Comparison of ENCODE assay signal across 13 mouse cellular contexts in the genomic region with DNA sequence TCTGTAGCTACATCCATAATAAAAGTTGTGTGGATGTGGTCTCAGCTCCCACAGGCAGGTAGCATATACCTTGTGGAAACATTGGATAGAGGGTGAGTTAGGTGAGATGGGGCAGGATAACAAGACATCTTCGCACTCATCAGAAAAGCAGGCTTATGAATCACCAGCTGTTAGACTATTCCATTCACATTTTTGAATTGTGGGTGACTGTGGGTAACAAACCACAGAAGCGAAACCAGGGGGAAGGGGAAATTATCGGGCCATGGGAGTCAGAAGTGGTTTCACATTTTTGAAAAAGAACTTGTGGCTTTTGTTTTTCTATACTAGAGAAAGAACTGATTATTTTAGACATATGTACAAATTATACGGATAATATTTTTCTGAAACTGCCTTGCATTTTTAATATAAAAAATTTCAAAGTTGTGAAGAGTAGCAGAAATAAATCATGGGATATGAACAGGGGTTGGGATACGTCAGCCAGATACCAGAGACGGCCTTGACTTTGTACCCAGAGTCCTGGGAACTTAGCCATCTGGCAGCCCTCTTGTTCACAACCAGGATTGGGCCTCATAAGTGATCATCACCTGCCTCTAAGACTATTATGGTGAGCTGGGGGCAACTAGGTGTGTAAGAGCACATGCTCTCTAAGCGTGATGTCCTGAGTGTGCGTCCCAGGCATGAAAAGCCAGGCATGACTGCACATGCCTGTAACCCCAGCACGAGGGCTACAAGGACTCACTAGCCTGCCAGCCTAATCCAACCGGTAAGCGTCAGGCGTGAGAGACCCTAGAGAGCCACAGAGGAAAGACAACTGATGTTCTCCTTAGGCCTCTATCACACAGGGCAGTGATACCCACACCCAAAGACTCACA. TPM values are rescaled to one million over a fixed set of nuclear protein-coding genes. Genes with fewer than 3 reads are reported as not detected.
A peak's percentile ranks its signal among the peaks of the same experiment; 100 is the strongest.
DNase-seq lines count a peak whose midpoint lies in the region; TF ChIP-seq lines count a peak whose summit lies in the region.
"Had no signal": no experiment of that assay in that cellular context is flagged by ENCODE, and none has a peak within 500 bp of the region (broad histone marks: within the 10 kb centered on the region; RNA-seq: fewer than 3 reads in every experiment).

No protein-coding gene starts in this region.

- no peaks in the 10 kb centered on the region for H3K36me3 ChIP-seq in small intestine, adult 2 months (ENCODE audit: control insufficient read depth, insufficient read depth, low read length)
- no peaks in the 10 kb centered on the region for H3K36me3 ChIP-seq in heart, embryonic 10.5 days
- H3K36me3 ChIP-seq: heart, embryonic 15.5 days; hindbrain, embryonic 13.5 days; limb, embryonic 15.5 days had no signal

- DNase-seq in kidney, adult 9 months = peak; percentile 87
- no peak for DNase-seq in kidney, postnatal 10 days
- peak; percentile 90 for DNase-seq in adrenal gland, adult 2 months
- peak; percentile 87 to 88 for DNase-seq in adrenal gland, postnatal 36 days
- DNase-seq in cerebellum, adult 8-10 months = no peak
- no peak for DNase-seq in heart, embryonic 10.5 days (ENCODE audit: low spot score)
- DNase-seq: thymus, postnatal 25 days had no signal

- H3K4me3 ChIP-seq in small intestine, adult 2 months (ENCODE audit: low read depth, low read length) = no peak overlapping the region
- no peak overlapping the region for H3K4me3 ChIP-seq in heart, embryonic 10.5 days
- H3K4me3 ChIP-seq: heart, embryonic 15.5 days; hindbrain, embryonic 13.5 days; left cerebral cortex, adult 2 months; limb, embryonic 15.5 days; myocyte had no signal

- H3K4me1 ChIP-seq in small intestine, adult 2 months (ENCODE audit: control insufficient read depth, insufficient read depth, insufficient read length, low read length) = peaks cover 11% of the 10 kb centered on the region; the same call in 1 of the 2 replicates
- H3K4me1 ChIP-seq in heart, embryonic 10.5 days = no peaks in the 10 kb centered on the region
- H3K4me1 ChIP-seq: heart, embryonic 15.5 days; hindbrain, embryonic 13.5 days; limb, embryonic 15.5 days had no signal

- H3K27me3 ChIP-seq in small intestine, adult 2 months (ENCODE audit: control insufficient read depth, insufficient read depth, low read length) = no peaks in the 10 kb centered on the region
- 0 out of 2 replicates have a peak, but pooled peaks cover 4% of the 10 kb centered on the region for H3K27me3 ChIP-seq in heart, embryonic 10.5 days (ENCODE audit: insufficient read depth, poor library complexity, severe bottlenecking)
- H3K27me3 ChIP-seq: heart, embryonic 15.5 days; hindbrain, embryonic 13.5 days; limb, embryonic 15.5 days had no signal

- H3K27ac ChIP-seq in small intestine, adult 2 months (ENCODE audit: insufficient read depth, low read depth, low read length) = 0 out of 2 replicates have a peak overlapping the region, but pooled peaks have one; percentile 3
- H3K27ac ChIP-seq in heart, embryonic 10.5 days = no peak overlapping the region
- H3K27ac ChIP-seq: heart, embryonic 15.5 days; hindbrain, embryonic 13.5 days; left cerebral cortex, adult 2 months; limb, embryonic 15.5 days had no signal

- no peak for TF ChIP-seq CTCF in small intestine, adult 2 months (IDR thresholded peaks at IDR 0.05; ENCODE audit: extremely low read depth, insufficient read length, insufficient replicate concordance, low read depth, low read length)

- 69% methylated on average over 12 of the region's 12 CpGs for WGBS in small intestine, adult 2 months
- WGBS in heart, embryonic 10.5 days = 82% methylated on average over 12 of the region's 12 CpGs

- no peak for TF ChIP-seq POLR2A in small intestine, adult 2 months (IDR thresholded peaks at IDR 0.05; ENCODE audit: low read depth, low read length)

- no peaks in the 10 kb centered on the region for H3K9me3 ChIP-seq in heart, embryonic 10.5 days
- H3K9me3 ChIP-seq: heart, embryonic 15.5 days; hindbrain, embryonic 13.5 days; limb, embryonic 15.5 days had no signal

RNA-seq across cellular contexts. Expression of a gene that starts 14.0 kb away (rescaled TPM):
- total RNA-seq in adrenal gland, adult 2 months (2021) = 10 to 100 TPM; 78.1 to 82.8 TPM
- 17.0 and 18.0 TPM in 2 replicates for polyA plus RNA-seq in adrenal gland, adult 2 months (2012; rRNA removed)
- total RNA-seq in adrenal gland, postnatal 36 days (2021) = 100 to 1,000 TPM; 103 to 108 TPM
- polyA plus RNA-seq in small intestine, adult 2 months (2012; rRNA removed) = 8.0 and 16.6 TPM in 2 replicates
- polyA plus RNA-seq in heart, embryonic 10.5 days (2016; fragmentation: Nextera tagmentation; extraction: Ambion mirVana) = 12.2 and 15.3 TPM in 2 replicates

RNA-seq across cellular contexts. Expression of a gene that starts 30.6 kb away (rescaled TPM):
- total RNA-seq in adrenal gland, adult 2 months (2021) = 10 to 100 TPM; 15.5 to 25.5 TPM
- polyA plus RNA-seq in adrenal gland, adult 2 months (2012; rRNA removed) = 23.7 and 35.0 TPM in 2 replicates
- total RNA-seq in adrenal gland, postnatal 36 days (2021) = 10 to 100 TPM; 15.2 to 31.5 TPM
- 2.1 and 10.7 TPM in 2 replicates for polyA plus RNA-seq in small intestine, adult 2 months (2012; rRNA removed)
- 1.1 and 1.9 TPM in 2 replicates for polyA plus RNA-seq in heart, embryonic 10.5 days (2016; fragmentation: Nextera tagmentation; extraction: Ambion mirVana)

Comparison
In these comparisons a context has a peak if more than half of its experiments do, and no peak if none do; other contexts are left out.
1. DNase-seq: peak in kidney, adult 9 months (single experiment), adrenal gland, adult 2 months (single experiment) and adrenal gland, postnatal 36 days (2 of 2); none in kidney, postnatal 10 days (single experiment), cerebellum, adult 8-10 months (single experiment) and heart, embryonic 10.5 days (single experiment).